Mouse (Mus musculus): ENCODE measurements around the gene Carhsp1. TPM values are rescaled to one million over a fixed set of nuclear protein-coding genes. Genes with fewer than 3 reads are reported as not detected.

Gene Carhsp1
- total and polyA plus RNA-seq, 3 experiments = 19.5 to 28.0 TPM; not detected in 1

DNA sequence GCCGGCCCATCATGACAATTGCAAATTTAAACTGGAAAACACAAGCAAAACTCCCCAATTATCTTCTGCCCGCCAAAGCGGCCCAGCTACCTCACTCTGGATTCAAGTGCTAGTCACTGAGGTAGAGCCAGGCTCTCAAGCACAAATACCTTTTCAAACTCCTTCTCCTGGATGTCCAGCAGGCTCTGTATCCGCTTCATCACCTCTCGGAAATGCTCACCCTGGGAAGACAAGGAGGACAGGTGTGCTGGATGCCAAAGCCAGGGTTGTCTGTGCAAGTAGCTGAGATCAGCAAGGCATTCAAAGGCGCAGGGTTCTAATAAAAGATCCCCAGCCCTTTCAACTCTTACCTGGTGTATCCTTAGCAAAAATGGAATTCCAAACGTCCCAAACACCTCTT lies 19.3 kb upstream of the Carhsp1 start:
- H3K4me1 ChIP-seq (ENCODE audit: control insufficient read depth in 1 of 2, insufficient read depth in 2 of 2, low read length in 2 of 2) = peaks cover 0 to 16% of the 10 kb centered on the region in 2 experiments; a peak in 2 of 4 replicates

DNA sequence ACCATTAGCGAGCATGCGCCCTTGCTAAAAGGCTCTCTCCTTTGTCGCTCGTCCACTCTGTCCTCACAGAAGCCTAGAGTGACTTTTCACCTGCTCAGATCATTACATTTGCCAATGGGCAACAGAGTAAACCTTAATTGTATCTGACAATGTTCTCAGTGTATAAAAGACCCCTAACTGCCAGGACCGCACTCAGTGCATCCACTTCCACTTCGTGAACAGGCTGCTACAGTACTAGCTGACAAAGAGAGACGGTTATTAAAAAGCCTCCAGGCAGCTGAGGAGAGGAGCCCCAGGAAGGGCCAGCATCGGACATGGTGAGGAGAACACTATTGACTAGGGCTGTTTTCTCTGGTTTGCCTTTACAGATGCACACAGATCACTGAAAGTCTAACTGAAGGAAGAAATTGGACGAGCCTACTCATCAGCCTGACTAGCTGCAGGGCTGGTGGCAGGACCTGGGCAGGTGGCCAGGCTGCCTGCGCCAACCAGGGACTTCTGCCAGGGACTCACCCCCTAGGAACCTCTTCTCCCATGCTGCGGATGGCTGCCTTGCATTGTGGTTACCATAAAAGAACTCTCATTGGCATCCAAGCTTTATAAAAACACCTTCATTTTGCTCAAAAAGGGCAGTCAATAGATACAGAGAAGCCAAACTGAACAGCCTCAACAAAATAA lies 18.2 kb upstream of the Carhsp1 start:
- no peak overlapping the region for H3K9ac ChIP-seq (ENCODE audit: control insufficient read depth, low read depth, low read length, poor library complexity, severe bottlenecking)
- TF ChIP-seq NRF1 (IDR thresholded peaks at IDR 0.05; ENCODE audit: insufficient read depth, low read depth, low read length, poor library complexity, severe bottlenecking) (no peak), POLR2AphosphoS2 (IDR thresholded peaks at IDR 0.05; ENCODE audit: low read length) (0 out of 2 replicates have a peak, but pooled peaks have one; percentile 6)
- H3K27ac ChIP-seq (ENCODE audit: control insufficient read depth, low read depth, low read length) = no peak overlapping the region
- H3K4me3 ChIP-seq (ENCODE audit: control insufficient read depth in 1 of 2, insufficient read depth in 1 of 2, low read depth in 2 of 2, low read length in 2 of 2) = no peak overlapping the region
- DNase-seq (ENCODE audit: low read depth, low spot score) = no peak
- H3K4me1 ChIP-seq (ENCODE audit: control insufficient read depth in 1 of 2, insufficient read depth in 2 of 2, low read length in 2 of 2) = peaks cover 0 to 16% of the 10 kb centered on the region in 2 experiments; a peak in 2 of 4 replicates
- H3K9me3 ChIP-seq (replicated peaks; ENCODE audit: insufficient read depth, low read length) = no peaks in the 10 kb centered on the region
- peaks cover 11 to 12% of the 10 kb centered on the region in 2 experiments for H3K36me3 ChIP-seq (ENCODE audit: control insufficient read depth in 1 of 2, insufficient read depth in 2 of 2, low read length in 2 of 2)
- H3K27me3 ChIP-seq (ENCODE audit: control insufficient read depth in 1 of 2, insufficient read depth in 2 of 2, low read length in 2 of 2) = no peaks in the 10 kb centered on the region
- no peaks in the 10 kb centered on the region for H3K79me2 ChIP-seq (ENCODE audit: control insufficient read depth, insufficient read depth, low read length, poor library complexity)

More for the DNA sequence above, 19.3 kb upstream of the Carhsp1 start:
- Histone ChIP-seq H3K9me3 (replicated peaks; ENCODE audit: insufficient read depth, low read length) (no peaks in the 10 kb centered on the region), H3K4me3 (ENCODE audit: control insufficient read depth in 1 of 2, insufficient read depth in 1 of 2, low read depth in 2 of 2, low read length in 2 of 2) (no peak overlapping the region), H3K9ac (ENCODE audit: control insufficient read depth, low read depth, low read length, poor library complexity, severe bottlenecking) (no peak overlapping the region), H3K36me3 (ENCODE audit: control insufficient read depth in 1 of 2, insufficient read depth in 2 of 2, low read length in 2 of 2) (peaks cover 11 to 14% of the 10 kb centered on the region in 2 experiments), H3K27me3 (ENCODE audit: control insufficient read depth in 1 of 2, insufficient read depth in 2 of 2, low read length in 2 of 2) (no peaks in the 10 kb centered on the region), H3K79me2 (ENCODE audit: control insufficient read depth, insufficient read depth, low read length, poor library complexity) (no peaks in the 10 kb centered on the region), H3K27ac (ENCODE audit: control insufficient read depth, low read depth, low read length) (no peak overlapping the region)
- no peak for DNase-seq (ENCODE audit: low read depth, low spot score)
- no peak for TF ChIP-seq MEF2A (IDR thresholded peaks at IDR 0.05; ENCODE audit: extremely low read depth, insufficient replicate concordance, low read depth, low read length, poor library complexity, severe bottlenecking)
- no peak for TF ChIP-seq GABPA (IDR thresholded peaks at IDR 0.05; ENCODE audit: low read depth, low read length)

DNA sequence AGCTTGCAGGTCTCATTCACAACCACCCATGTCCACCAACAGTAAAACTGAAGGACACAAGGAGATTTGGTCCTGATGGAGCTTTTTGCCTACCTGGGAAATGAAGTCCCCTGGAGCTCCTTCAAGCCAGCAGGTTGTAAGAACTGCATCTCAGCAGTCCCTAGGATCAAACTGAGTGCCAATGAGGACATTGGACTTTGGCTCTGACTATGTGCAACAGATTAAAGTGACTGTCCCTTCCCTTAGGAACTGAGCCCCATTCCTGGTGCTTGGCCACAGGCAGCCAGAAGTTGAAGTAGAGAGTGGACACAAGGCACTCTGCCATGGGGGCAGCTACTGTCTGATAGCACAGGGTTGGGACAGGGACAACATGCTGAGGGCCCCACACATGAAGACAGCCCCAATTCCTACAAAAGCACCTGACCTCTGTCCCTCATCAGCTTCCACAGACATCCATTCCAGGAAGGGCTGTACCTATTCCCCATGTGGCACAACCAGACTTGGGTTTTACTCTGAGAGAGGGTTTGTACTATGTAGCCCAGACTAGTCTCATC lies 15.7 kb upstream of the Carhsp1 start:
- peaks cover 7 to 11% of the 10 kb centered on the region in 2 experiments; a peak in 3 of 4 replicates for H3K36me3 ChIP-seq (ENCODE audit: control insufficient read depth in 1 of 2, insufficient read depth in 2 of 2, low read length in 2 of 2)
- DNase-seq (ENCODE audit: low read depth, low spot score) = no peak
- H3K4me1 ChIP-seq (ENCODE audit: control insufficient read depth in 1 of 2, insufficient read depth in 2 of 2, low read length in 2 of 2) = peaks cover 0 to 16% of the 10 kb centered on the region in 2 experiments; a peak in 2 of 4 replicates
- no peaks in the 10 kb centered on the region for H3K79me2 ChIP-seq (ENCODE audit: control insufficient read depth, insufficient read depth, low read length, poor library complexity)
- no peaks in the 10 kb centered on the region for H3K9me3 ChIP-seq (replicated peaks; ENCODE audit: insufficient read depth, low read length)
- peak overlapping the region; percentile 8; the same call in 1 of the 2 replicates for H3K9ac ChIP-seq (ENCODE audit: control insufficient read depth, low read depth, low read length, poor library complexity, severe bottlenecking)
- H3K27ac ChIP-seq (ENCODE audit: control insufficient read depth, low read depth, low read length) = peak overlapping the region; percentile 51
- no peak overlapping the region for H3K4me3 ChIP-seq (ENCODE audit: control insufficient read depth in 1 of 2, insufficient read depth in 1 of 2, low read depth in 2 of 2, low read length in 2 of 2)
- no peak for TF ChIP-seq RAD21 (IDR thresholded peaks at IDR 0.05; ENCODE audit: low read depth, low read length)
- TF ChIP-seq MYC (IDR thresholded peaks at IDR 0.05; ENCODE audit: low read depth, low read length) = no peak
- TF ChIP-seq USF1 (IDR thresholded peaks at IDR 0.05; ENCODE audit: low read depth, low read length) = no peak
- TF ChIP-seq USF2 (IDR thresholded peaks at IDR 0.05; ENCODE audit: borderline replicate concordance in 1 of 2, insufficient read depth in 1 of 2, low read depth in 1 of 2, low read length in 2 of 2) = no peak
- no peak for TF ChIP-seq ZNF384 (IDR thresholded peaks at IDR 0.05; ENCODE audit: low read depth, low read length)
- no peak for TF ChIP-seq JUND (IDR thresholded peaks at IDR 0.05; ENCODE audit: low read depth, low read length)
- no peak for TF ChIP-seq ZC3H11A (IDR thresholded peaks at IDR 0.05; ENCODE audit: low read depth, low read length)
- TF ChIP-seq ZMIZ1 (IDR thresholded peaks at IDR 0.05; ENCODE audit: low read depth, low read length) = no peak
- H3K27me3 ChIP-seq (ENCODE audit: control insufficient read depth in 1 of 2, insufficient read depth in 2 of 2, low read length in 2 of 2) = no peaks in the 10 kb centered on the region

Data from MEL (cell line).